Mouse (Mus musculus) layer of hippocampus, adult 2 months (tissue): ENCODE results near the gene Fip1l1. TPM values are rescaled to one million over a fixed set of nuclear protein-coding genes. Genes with fewer than 3 reads are reported as not detected.

Experiments
- DNase-seq, 2 experiments: peaks; one replicate each; pipeline ENCODE4 v3.0.0; 2022; ENCODE audit warnings: low spot score in 2 of 2
- H3K27ac ChIP-seq: fragments of 200-600 bp; 2 replicates; pipeline ENCODE4 v1.8.1; 2022
- H3K4me3 ChIP-seq: fragments of 200-600 bp; 2 replicates; pipeline ENCODE4 v1.8.1; 2022; ENCODE audit warnings: mild to moderate bottlenecking
- CTCF ChIP-seq: fragments of 200-600 bp; conservative IDR thresholded peaks from 2 replicates; pipeline ENCODE4 v1.8.1; 2022; ENCODE audit warnings: antibody characterized with exemption, mild to moderate bottlenecking, moderate library complexity
- total RNA-seq, 2 experiments: library from RNA; stranded (reverse); gene quantifications; 2 replicates each; pipeline ENCODE4 v1.2.3; 2021

The Fip1l1 gene
- total RNA-seq, 2 experiments from 2014 or later, result 64.7 to 66.9 TPM

DNA sequence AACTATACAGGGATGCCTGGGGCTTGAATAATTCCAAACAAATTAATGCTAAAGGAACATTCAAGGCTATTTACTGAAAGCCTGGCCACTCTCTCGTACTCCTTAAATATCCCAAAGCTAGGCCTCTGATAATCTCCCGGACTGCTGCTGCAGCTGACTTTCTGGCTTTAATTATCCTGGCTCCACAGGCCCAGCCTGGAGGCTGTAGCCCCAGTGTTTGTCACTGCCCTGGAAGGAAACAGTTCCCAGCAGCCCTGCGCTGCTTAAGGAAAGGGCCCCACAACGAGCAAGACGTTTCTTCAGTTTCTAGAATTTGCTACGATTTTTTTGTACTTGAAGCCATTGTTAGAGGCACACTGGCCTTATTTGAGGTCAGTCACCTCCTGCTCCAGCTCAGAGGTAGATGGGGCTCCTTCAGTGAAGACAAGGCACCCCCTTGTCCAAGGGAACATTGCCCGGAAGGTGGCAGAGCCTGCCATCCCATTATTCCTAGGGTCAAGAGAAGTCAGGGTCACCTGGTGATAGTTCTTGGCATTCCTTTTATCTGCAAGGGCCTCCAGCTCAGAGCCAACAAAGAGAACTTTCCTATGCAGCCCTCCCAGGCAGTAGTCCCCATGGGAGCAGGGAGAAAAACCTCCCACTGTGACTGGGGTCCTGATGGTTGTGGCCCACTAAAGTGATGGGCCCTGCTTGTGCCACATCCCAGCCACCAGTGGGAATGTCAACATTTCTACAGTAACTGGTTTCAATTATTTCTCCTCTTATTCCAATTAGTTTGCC lies 86.6 kb downstream of the Fip1l1 start:
- no peak overlapping the region for H3K4me3 ChIP-seq
- H3K27ac ChIP-seq, result no peak overlapping the region
- TF ChIP-seq CTCF, result no peak
- no peak for DNase-seq

DNA sequence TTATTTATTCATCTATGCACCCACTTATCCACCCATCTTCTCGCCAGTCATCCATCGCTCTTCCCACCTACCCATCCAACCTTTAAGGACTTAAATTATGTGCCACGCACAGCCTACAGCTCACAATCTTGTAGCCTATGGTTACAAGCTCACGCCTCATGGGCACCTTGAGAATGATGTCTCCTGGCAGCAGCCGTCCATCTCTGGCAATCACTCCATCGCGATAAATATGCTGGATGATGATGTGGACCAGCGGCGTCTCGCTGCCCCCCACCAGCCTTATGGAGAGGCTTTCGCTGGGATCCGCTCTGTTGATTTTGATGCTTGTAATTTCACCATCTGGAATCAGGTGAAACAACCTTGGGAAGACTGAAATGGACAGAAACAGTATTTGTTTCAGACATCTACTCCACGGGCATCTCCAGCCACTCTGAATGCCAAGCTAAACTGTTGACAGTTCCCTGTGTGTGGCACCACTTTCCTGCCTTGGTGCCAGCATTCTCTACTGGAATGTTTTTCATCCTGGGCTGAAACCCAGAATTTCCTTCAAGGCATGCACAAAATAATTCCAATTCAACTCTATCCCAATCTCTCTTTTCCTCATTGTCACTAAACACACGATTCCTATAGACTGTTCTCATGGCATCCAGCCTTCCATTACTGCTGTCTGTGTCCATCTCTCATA lies 88.2 kb downstream of the Fip1l1 start:
- no peak for TF ChIP-seq CTCF
- no peak for DNase-seq
- H3K4me3 ChIP-seq, result no peak overlapping the region
- no peak overlapping the region for H3K27ac ChIP-seq

DNA sequence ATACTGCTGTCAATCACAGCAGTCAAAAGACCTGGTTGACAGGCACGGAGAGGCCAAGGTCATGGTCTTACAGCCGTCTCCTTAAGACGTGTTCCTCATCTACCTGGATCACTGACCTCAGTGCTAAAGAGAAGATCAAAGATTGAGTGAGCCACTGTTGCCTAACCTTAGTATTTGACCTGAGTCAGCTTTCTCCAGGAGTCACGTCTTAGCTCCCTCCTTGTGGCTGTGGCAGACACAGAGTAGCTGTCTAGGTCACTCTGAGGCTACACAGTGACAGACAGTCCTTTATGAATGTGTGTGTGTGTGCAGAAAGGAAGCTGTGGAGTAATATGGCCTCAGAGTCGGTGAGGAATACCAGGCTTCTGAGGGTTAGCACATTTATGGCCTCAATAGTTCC lies 89.1 kb downstream of the Fip1l1 start:
- no peak overlapping the region for H3K4me3 ChIP-seq
- no peak for TF ChIP-seq CTCF

DNA sequence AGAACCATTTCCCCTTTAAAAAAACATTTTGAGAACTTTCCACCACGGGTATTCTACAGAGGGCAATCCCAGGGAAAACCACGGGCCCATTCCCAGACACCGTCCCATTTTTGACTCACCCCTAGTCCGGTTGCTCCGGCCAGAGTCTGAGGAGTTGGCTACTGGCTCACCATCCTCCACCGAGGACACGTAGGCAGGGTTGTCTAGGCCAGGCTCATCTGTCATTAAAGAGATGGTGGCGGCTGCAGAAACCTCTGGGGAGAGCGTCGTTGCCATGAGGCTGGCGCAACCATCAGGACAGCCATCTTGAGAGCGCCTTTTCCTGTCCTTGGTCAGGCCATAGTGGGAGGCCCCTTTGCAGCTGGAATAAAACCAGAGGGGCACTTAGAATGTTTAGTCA lies 92.8 kb downstream of the Fip1l1 start:
- Histone ChIP-seq H3K27ac (no peak overlapping the region), H3K4me3 (no peak overlapping the region)
- no peak for TF ChIP-seq CTCF
- DNase-seq, result no peak

More for the DNA sequence above, 89.1 kb downstream of the Fip1l1 start:
- no peak overlapping the region for H3K27ac ChIP-seq
- DNase-seq, result no peak

DNA sequence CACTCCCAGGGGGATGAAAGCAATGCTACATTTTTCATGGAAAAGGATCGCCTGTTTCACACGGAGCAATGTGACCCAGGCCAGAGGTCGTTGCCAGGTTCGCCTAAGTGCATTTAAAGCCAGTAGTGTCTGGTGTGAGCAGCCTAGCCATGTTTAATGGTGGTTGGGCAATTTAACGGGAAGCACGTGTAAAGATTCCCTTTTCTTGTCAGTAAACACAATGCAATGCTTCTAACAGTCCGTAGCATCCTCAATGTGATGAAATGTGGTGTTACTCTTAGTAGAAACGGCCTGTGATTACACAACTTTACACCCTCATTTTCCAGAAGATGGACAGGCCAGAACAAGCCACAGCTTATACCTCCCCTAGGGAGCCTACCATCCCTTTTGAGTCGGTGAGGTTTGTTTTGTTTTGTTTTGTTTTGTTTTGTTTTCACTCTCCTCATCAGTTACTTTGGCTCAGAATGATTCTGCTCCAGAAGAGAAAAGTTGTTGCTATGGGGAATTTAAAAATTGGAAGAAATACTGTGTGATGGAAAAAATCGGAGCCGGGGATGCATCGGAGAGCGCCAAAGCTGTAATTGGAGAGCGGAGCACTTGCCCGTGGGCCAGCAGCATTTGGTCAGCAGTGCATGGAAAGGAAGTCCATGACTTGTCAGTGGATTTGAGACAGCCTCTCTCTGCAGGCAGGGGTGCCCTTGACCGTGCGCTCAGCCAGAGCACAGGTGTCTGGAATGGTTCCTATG lies 97.3 kb downstream of the Fip1l1 start:
- H3K4me3 ChIP-seq, result no peak overlapping the region
- no peak for TF ChIP-seq CTCF
- no peak overlapping the region for H3K27ac ChIP-seq
- DNase-seq, result no peak

DNA sequence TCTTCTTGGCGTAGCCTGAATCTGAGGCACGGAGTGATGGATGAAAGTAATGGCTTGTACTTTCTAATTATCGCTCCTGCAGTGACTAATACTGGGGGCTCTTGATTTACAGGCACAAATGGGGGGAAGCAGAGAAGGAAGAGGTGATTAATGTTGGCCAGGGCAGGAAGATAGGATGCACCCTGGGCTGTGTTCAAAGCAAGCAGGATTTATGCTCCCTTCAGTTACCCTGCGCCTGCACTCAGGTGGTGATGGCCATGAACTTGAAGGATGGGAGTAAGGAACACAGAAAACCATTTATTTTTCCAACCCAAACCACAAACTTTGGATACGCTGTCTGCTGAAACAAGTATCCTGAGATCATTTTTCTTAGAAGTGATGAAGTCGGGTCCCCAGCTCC lies 98.2 kb downstream of the Fip1l1 start:
- H3K27ac ChIP-seq, result no peak overlapping the region
- no peak for TF ChIP-seq CTCF
- H3K4me3 ChIP-seq, result no peak overlapping the region
- DNase-seq, result no peak

DNA sequence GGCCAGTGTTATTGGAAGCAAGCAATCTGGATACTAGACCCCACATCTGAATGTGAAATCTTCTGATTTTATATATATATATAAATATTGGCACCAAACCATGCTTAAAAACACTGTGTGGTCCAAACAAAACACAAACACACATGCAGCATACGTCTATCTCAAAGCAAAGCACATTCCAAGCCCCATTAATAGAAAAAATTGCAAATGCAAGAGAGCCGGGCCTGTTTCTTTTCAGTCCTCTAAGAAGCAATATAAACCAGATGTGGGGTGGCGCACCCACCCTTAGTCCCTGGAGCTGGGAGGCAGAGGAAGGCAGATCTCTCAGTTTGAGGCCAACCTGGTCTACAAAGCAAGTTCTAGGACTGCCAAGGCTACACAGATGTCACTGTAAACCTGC lies 99.1 kb downstream of the Fip1l1 start:
- Histone ChIP-seq H3K4me3 (no peak overlapping the region), H3K27ac (no peak overlapping the region)
- TF ChIP-seq CTCF, result no peak
- DNase-seq, result no peak

DNA sequence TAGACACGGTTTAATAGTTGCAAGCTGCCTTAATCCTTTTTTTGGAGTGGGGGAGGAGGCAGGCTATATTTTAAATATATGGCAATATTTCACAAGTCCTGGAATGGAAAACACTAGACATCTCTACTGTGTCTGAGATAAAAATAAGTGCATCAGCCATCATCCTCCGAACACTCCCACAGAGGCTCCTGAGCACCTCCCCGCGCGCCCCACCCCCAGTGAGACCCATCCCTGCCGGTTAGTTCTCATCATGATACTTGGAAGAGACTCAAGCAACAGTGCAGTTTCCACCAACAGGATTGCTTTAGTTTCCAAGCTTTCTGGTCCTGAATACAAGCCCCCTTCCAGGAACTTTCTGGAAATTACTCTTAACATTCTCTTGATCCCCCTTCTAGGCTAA lies 104.3 kb downstream of the Fip1l1 start:
- no peak overlapping the region for H3K27ac ChIP-seq
- no peak overlapping the region for H3K4me3 ChIP-seq
- TF ChIP-seq CTCF, result no peak
- no peak for DNase-seq

DNA sequence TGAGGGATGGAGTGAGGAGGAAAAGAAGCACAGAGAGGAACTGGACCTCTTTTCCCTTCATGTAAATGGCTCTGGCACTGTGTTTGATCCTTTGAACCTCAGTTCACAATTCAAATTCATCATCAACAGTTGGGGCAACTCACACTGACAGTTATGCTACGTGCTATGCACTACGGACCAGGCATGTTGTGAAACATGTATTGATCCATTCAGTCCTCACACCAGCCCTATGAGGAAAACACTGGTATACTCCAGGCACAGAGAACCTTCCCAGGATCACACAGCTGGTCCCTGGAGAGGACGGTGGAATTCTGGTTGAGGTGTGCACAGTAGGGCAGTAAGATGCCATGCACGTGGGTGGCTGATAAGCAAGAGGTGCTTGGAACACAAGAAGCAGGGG lies 105.3 kb downstream of the Fip1l1 start:
- Histone ChIP-seq H3K4me3 (no peak overlapping the region), H3K27ac (no peak overlapping the region)
- TF ChIP-seq CTCF, result no peak
- no peak for DNase-seq

DNA sequence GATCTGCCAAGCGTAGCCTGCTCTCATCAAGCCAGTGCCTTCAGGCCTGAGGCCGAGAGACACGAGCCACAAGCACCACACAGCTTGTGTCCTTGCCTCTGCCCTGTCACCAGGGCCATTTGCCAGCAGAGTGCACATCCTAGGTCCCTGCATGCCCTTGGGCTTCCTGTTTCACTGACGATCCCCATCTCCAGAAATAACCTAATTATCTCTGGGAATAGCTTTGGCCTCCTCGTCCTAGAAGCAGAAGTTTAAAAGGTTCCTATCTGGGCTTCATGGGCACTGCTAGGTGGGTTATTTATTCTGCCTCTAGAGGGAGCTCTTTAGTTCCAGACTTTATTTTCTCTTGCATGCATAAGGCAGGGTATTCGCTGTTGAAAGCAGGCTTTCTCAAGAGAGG lies 105.8 kb downstream of the Fip1l1 start:
- peak; percentile 31 to 50 for DNase-seq
- peak; percentile 91 for TF ChIP-seq CTCF
- H3K27ac ChIP-seq, result no peak overlapping the region
- H3K4me3 ChIP-seq, result no peak overlapping the region

DNA sequence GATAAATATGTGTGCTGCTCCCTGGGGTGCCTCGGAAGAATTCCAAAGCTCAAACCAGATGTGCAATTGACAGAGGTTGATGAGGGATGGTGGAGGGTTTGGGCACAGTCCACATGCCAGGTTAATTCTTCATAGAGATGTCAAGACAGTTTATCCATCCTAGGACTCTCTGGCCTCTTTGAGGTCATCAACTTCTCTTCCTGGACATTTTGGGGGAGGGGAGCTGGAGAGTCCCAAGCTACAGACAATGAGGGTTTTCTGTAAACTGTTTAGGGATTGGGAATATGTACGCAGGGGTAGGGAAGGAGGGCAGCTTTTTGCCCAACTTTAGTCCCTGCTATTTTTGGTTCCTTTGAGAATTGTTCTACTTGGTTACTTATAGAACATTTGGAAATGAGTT lies 107.0 kb downstream of the Fip1l1 start:
- no peak for TF ChIP-seq CTCF

DNA sequence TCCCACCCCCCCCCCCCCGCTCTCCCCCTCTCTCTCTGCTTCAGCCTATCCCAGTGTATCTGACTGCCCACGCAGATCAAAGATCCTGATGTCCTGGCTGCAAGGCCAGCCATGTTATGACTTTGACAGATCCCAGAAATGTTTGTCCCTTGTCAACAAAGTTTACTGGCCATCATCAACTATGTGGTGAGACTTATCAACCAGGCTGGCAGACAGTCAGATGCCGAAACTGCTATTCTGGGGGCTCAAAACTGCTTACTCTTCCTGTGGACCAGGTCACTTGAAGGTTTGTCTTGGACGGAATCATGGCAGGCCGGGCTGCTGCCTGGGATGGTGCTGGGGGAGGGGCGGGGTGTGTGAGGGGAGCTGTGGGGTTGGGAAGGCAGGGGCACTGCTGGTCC lies 112.3 kb downstream of the Fip1l1 start:
- no peak for TF ChIP-seq CTCF
- H3K4me3 ChIP-seq, result no peak overlapping the region
- H3K27ac ChIP-seq, result no peak overlapping the region
- DNase-seq, result no peak

More for the DNA sequence above, 107.0 kb downstream of the Fip1l1 start:
- Histone ChIP-seq H3K27ac (no peak overlapping the region), H3K4me3 (no peak overlapping the region)
- DNase-seq, result no peak

DNA sequence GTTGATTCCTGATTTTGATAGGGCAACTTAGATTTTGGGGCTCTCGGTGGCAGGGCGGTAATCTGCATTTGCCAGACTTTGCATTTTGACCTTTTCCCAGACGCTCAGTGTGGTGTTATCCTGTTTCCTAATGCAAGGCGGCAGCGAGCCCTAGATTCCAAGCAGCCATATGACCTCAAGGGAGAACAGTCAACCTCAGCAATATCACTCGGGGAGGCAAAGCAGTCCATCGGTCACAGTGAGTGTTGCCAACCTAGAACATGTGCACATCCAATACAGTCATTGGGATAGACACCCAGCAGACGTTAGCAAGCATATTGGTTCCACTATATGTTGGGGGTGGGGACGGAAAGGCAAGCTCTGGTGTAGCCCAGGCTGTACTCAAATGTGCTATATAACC lies 113.0 kb downstream of the Fip1l1 start:
- DNase-seq, result no peak
- no peak overlapping the region for H3K27ac ChIP-seq
- no peak overlapping the region for H3K4me3 ChIP-seq
- no peak for TF ChIP-seq CTCF

Other genes with a start within 250 kb of the Fip1l1 start
- 10 to 100 TPM; 23.6 to 27.6 TPM for gene Scfd2, start 3.7 kb upstream of the Fip1l1 start, total RNA-seq
- 10 to 100 TPM; 11.5 to 14.6 TPM for gene Lnx1, start 167.5 kb downstream of the Fip1l1 start, total RNA-seq